Mouse (Mus musculus) granulocyte monocyte progenitor cell, adult 5-6 weeks (primary cell): ENCODE measurements around the gene Dnajb12. TPM values are rescaled to one million over a fixed set of nuclear protein-coding genes. Genes with fewer than 3 reads are reported as not detected.

Experiments used
- ATAC-seq: replicated peaks from 2 replicates; pipeline ENCODE4 v1.8.0; 2016; ENCODE audit warnings: mild to moderate bottlenecking, moderate TSS enrichment, inconsistent platforms; ENCODE audit not compliant: poor library complexity, severe bottlenecking
- total RNA-seq, 2 experiments: library from RNA; stranded (forward) in 1 of 2; stranded (reverse) in 1 of 2; fragments of 200-712, 200-1000 nt in 1 of 2; fragments of >200 nt in 1 of 2; fragmentation: Nextera tagmentation in 1 of 2; gene quantifications; 2 replicates each; pipeline ENCODE4 v1.2.3; 2014 to 2017

Gene Dnajb12
- total RNA-seq, 2 experiments from 2014 or later: 18.8 to 25.0 TPM

GRCm38 (mm10) chr10:59945416-59945815 is 66.1 kb downstream of the Dnajb12 start:
- ATAC-seq: no peak

GRCm38 (mm10) chr10:59946362-59946761 is 67.0 kb downstream of the Dnajb12 start:
- no peak for ATAC-seq

DNA sequence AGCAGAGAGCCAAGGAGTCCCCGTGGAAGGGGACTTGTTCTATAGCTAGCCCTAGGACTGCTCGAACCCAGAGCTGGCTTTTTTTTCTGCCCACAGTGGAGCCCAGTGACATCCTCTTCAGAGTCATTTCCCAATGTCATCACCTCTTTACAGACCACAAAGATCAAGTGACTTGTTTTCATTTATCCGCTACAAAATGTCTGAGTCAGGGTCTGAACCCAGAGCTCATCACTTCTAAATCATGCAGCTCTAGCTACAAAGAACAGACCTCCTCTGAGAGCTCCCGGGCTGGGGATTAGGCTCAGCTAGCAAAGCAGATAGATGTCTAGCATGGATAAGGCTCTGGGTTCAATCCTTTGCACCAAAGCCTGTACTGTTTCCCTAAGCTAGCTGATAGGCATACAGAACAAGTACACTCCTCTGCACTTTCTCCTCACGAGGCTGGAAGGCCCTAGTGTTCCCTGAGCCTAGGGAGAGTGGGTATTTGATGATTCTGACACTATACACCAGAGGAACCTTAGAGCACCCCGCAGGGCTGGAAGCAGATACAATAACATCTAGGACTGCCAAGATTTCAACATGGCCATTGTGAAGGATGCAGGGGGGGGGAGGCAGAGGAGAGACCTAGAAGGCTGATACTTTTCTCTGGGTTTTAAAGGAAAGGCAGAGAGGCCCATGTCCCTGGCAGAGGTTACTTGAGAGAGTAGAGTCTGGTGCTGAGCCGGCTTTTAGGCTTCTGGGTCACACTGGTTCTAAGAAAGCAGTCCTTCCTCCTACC is 68.1 kb downstream of the Dnajb12 start:
- ATAC-seq: no peak

- no peak for ATAC-seq
These were observed 69.3 kb downstream of the Dnajb12 start for GRCm38 (mm10) chr10:59948363-59949254.

Other genes with a start within 250 kb of the Dnajb12 start
- gene Micu1, start 177.1 kb upstream of the Dnajb12 start, total RNA-seq (2014; fragmentation: Nextera tagmentation): 52.2 and 95.7 TPM in 2 replicates
- gene Micu1, start 177.1 kb upstream of the Dnajb12 start, total RNA-seq (2017): 59.9 and 65.7 TPM in 2 replicates
- 0.49 TPM in 1 of 2 replicates, not detected in the other for gene Ddit4, start 72.3 kb downstream of the Dnajb12 start, total RNA-seq (2014; fragmentation: Nextera tagmentation)
- 2.0 and 2.2 TPM in 2 replicates for gene Ddit4, start 72.3 kb downstream of the Dnajb12 start, total RNA-seq (2017)
- 19.4 and 24.3 TPM in 2 replicates for gene Ascc1, start 123.2 kb downstream of the Dnajb12 start, total RNA-seq (2014; fragmentation: Nextera tagmentation)
- gene Ascc1, start 123.2 kb downstream of the Dnajb12 start, total RNA-seq (2017): 24.8 and 34.2 TPM in 2 replicates
- gene Anapc16, start 123.6 kb downstream of the Dnajb12 start, total RNA-seq (2014; fragmentation: Nextera tagmentation): 36.2 and 43.2 TPM in 2 replicates
- 46.2 and 48.8 TPM in 2 replicates for gene Anapc16, start 123.6 kb downstream of the Dnajb12 start, total RNA-seq (2017)
- 0.23 TPM in 1 of 2 replicates, not detected in the other for gene Spock2, start 226.7 kb downstream of the Dnajb12 start, total RNA-seq (2014; fragmentation: Nextera tagmentation)
- gene Spock2, start 226.7 kb downstream of the Dnajb12 start, total RNA-seq (2017): not detected in 2 replicates